Mouse (Mus musculus) c-Kit-positive CD71-positive TER-119-negative erythroid progenitor cells, embryonic 14.5 days (primary cell): ENCODE measurements at regions not wholly inside any gene's neighbourhood (a gene's known extent, or its start where the extent isn't known, plus 50 kb on each side); places are given as distances from the start of the nearest gene placed in this dataset.

ENCODE experiments used
- DNase-seq: peaks from one replicate; pipeline ENCODE4 v3.0.0-alpha.2; 2013; ENCODE audit warnings: low read depth

DNA sequence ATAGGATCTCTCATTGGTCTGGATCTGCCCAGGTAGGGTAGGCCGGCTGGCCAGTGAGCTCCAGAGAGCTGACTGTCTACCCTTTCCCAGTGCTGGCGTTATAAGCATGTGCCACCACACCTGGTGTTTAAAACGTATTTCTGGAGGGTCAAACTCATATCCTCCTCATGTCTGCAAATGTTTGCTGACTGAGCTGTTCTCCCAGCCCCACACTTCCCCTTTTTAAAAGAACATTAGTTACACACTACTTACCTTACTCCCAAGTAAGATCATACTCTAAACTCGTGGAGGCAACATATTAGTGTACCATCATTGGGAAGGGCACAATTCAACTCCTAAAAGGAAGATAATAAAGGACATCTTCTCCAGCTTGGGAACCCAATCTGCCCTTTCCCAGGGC is 126.6 kb upstream of the Id2 start:
- no peak for DNase-seq

DNA sequence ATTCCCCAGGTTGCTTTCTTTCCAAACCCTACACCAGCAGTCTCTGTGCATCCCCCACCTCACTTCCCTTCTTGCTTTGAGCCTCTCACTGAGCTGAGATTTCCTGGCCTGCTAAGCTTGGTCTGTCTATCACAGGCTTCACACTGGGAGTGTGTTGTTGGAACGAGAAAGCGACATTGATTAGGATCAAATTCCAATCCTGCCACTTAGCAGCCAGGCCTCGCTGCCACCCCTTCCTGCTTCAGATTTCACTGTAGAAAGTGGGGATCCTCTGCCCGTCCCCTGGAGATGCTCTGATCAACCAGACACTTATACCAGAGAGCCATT is 123.8 kb upstream of the Id2 start:
- DNase-seq: no peak

DNA sequence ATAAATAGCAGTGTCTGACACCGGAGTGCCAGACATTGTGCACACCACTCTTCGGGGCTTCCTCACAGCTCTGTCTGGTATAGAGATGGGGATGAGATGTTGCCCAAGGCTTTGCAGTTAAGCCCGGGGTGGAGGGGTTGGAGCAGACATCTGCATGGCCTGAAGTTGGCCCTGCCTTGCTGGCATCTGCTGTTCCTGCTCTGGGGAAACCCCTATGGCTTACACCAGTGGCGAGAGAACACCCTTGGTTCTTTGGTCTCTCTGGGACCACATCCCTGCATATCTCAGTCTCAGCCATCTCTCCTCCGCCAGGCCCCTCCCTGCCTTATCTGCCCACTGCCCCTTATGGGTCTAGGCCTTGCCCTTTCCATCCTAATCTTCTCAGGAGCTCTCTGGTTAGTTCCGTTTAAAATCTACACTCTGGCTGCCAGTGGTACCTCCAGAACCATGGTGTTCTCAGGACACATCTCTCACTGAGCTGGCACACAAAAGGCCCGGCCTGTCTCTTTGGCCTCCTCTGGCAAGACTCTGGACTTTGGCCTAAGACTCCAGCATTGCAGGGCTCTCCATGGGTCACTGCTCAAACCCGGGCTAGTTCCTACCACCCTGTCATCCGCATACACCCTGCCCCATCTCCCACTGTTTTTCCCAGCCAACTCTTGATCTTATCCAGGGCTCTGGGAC is 123.3 kb upstream of the Id2 start:
- DNase-seq: no peak

DNA sequence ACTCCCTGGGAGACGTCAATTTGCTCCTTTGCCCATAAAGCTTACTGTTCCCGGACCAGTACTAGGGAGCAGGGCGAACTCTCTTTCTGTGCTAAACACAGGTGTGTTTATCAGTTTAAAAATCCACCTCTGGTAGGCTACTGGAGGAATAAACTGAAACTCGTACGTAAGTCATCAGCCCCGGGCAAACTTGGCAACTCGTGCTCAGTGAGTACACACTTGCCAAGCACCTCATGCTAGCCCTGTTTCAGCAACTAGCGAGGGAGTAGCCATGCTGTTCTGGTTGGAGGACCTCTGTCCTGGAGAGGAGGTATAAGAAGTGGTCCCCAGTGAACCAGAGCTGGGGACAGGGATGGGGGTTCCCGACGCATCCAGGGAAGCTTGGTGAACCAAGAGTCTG is 122.6 kb upstream of the Id2 start:
- no peak for DNase-seq

DNA sequence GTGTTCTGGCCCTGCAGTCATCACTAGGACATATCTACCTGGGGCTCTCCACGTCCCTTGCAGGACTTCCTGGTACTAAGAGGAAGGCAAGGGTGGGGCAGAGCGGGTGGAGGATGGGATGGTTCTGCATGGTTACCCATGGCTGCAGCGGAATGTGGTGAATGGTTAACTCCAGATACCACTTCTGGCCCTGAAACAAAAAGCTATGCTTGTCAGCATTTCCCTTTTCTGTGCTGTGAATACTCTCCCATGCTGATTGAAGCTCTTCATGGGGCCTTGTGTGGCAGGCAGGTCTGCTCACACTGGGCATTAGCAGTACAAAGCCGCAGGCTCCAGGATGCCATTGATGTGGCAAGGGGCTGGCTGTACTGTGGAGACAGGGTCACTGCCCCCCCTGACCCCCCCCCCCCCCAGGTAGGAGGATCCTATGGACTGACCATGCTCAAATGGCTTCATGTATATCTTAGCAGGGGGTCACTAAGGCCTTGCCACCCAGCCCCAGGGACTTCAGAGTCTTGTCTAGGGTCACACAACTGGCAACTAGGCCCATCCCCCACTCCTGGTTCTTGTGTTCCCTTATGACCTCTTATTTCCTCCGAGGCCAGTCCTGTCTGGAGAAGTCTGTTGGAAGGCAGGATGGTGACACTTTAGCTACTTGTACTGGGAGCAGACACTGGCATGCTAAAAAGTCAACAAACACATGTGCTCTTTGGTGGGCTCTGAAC is 120.0 kb upstream of the Id2 start:
- no peak for DNase-seq

DNA sequence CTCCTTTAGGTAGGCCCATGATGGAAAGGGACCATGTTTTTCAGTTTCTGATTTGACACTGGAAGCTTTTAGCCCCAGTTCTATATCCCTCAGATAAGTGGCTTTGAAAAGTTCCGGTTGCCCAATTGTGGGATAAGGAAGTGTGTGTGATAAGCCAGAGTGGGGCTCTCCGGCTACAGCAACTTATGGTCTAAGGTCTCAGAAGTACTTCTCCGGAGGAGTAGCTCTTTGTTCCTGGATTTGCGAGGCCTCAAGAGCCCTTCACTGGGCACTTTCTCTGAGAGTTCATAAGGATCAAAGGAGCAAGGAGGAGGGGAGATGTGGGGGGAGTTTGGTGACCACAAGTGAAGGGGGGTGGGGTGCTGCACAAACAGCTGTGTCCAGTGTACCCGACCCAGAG is 118.3 kb upstream of the Id2 start:
- DNase-seq: no peak

DNA sequence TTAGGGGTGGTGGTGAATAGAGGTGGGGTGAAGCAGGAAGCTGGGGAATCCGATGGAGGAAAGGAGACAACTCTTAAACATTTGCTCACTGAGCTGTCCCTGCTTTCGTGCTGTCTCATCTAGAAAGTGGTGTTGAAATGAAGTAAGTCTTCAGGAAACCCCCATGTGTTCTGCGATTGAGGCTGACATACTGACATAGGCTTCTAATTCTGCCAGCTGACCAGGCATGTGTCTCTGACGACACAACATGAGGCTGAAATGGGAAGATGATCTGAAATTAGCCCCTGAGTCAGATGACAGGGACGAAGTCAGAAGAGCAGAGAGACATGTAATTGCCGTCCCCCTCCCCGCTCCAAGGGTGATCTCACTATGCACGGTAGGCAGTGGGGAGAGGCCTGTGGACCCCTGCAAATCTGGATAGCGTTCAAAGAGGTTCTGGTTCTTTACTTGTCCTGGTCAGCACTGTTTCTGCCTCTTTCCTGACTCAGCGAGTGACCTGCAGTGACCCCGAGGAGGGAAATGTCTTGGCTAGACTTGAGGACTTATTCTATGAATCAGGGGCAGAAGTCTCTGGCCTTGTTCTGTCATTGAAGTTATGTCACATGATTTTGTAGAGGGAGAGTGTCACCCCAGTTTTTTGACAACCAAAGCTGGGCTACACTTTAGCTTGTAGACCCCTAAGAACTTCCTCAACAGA is 117.0 kb upstream of the Id2 start:
- no peak for DNase-seq

DNA sequence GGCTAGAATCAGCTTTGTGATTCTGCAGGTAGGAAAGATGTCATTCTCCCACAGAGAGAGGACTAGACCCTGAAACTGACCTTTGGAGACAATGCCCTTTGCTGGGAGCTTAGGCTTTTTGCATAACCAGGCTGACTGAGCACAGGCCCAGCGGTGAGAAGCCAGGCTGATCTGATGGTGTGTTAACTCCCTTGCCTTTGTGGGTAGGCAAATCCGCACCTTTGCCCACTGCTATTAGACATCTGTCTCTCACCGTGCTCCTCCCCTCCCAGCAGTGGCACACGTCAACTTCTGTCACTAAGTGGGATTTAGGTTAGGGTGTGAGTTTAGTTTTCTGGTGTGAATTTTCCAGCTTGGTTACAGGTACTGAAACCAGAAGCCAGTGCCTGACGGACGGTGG is 114.4 kb upstream of the Id2 start:
- no peak for DNase-seq

DNA sequence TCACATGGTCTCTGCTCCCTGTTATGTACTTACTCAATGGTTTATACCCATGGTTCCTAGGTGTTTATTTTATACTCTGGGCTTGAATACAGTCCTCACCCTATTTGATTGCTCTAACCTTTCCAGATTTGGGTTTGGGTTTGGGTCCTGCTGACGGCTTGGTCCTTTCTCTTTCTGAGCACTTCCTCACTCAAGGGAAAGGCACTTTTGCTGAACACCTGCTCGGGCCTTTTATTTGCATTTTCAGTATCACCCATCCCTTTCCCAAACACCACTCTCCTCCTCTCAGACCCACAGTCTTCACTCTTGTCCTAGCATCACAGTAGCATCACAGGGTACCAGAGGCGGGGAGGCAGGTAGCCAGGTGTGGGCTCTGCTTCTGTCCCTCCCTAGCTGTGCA is 113.7 kb upstream of the Id2 start:
- no peak for DNase-seq

DNA sequence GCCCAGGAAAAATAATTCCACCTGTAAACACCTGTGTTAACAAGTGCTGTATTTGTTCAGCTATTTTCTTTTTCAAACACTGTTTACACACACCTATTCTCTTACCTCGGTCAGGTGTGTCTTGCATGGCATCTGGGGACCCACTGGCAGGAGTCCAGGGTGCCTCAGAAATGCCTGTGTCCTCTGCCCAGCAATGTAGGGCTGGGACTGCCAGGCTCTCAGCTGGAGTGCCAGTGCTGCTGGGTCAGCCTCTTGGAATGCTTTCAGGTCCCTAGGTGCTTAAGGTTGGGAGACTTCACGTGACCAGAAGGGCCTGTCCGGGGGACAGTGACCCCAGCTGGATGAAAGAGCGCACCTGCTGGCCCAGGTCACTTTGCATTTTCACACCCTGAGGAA is 112.4 kb upstream of the Id2 start:
- no peak for DNase-seq

DNA sequence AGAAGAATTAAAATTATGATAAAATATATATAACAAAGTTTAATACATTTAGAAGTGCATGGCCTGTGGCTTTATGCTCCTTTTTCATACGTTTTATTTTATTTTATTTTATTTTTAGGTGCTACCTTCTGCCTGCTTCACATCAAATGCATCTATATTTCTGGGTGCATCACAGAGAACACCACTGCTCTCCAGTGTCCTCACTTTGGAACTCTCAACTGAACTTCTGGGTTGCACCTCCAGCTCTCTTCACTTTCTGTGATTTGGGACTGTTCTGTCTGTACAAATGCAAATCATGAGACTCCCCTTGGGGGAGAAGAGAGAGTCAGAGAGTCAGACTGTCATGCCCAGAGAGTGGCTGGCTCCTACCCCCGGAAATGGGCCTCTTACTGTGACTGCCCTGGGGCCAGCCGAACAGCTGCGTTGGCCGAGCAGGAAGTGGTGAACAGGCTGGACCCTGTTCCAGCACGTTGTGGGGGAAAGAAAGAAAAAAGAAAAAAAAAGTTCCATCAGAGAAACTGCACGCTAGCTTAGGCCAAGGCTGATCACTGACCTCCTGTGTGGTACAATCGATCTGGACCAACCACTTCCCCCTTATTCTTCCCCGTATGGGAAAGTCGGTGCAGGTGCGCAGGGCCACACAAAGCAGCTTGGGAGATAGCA is 111.9 kb upstream of the Id2 start:
- no peak for DNase-seq

DNA sequence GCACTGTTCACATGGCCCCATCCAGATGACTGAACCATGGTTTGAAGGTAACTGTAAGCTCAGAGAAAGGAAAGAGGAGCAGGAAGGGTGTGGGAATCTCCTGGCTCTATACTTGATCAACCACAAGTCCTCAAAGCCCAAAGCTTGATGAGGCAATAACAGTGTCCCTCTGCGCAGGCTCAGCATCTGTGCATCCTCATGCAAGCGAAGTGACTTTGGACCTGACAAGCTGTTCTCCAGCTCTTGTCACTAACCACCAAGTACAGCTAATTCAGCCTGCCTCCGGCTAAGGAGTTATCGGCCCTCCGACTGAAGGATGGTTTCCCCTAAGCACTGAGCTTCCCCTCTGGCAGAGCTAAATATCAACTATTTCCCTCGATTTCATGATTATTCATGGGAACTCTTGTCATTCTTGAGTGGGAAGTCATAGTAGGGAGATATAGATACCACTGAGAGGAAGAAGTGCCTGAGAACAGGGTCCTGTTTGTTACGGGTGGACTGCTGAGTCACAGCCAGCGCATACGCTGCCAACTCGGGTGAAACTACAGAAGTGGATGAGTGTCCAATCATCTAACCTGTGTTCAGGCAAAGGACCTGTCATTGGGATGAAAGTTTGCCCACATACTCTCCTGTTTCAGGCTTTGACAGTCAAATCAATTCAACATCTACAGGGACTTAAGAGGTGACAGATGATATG is 106.6 kb upstream of the Id2 start:
- DNase-seq: no peak

DNA sequence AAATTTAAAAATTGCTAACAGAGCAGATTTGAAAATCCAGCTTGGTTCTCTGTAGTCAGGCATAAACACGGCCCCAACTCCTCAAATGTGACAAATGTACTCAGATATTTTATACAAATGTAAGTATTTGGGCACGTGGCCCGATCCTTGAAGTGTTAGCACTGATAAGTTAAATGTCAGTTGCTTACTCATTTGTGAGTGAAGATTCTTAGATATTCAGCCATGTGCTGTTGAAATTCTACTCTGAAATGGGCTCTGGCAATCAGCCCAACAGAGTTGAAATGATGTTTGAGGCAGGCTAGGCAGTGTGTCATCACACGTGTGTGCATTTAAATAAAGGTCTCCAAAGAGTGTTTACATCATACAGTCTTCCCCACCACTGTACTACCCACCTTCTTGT is 103.2 kb upstream of the Id2 start:
- DNase-seq: no peak

DNA sequence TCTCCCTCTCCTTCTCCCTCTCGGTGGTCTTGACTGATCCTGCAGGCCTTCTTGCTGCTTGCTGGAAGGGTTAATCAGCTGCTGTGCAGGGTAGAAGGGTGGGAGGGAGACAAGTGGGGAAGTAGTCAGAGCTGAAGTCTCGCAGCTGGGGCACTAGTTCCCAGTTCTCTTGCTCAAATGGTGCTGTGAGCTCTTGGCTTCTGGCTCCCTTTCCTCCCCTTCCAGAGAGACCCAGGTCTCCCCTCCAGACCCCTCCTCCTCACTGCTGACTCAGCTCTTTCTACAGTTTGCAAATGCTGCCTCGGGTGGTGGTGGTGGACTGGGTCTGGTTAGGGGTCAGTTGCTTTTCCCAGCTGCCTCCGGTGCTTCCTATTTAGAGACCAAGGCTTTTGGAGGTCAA is 100.8 kb upstream of the Id2 start:
- DNase-seq: no peak

DNA sequence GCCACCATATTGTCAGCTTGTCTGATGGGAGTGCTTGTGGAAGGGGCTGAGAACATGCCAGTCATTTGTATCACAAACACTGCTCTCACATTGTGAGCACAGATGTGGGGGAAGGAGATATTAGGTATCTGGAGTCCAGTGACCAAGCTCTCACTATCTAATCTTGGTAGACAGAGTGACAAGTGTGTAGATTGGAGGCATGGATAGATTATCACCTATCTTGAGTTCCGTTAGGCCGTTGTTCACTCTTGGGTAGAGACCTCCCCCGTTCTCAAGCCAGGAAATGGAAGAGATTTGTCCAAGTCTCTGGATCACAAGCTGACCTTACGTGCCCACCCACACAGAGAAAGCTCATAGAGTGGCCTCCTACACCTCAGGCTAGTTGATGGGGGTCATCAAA is 99.1 kb upstream of the Id2 start:
- no peak for DNase-seq

DNA sequence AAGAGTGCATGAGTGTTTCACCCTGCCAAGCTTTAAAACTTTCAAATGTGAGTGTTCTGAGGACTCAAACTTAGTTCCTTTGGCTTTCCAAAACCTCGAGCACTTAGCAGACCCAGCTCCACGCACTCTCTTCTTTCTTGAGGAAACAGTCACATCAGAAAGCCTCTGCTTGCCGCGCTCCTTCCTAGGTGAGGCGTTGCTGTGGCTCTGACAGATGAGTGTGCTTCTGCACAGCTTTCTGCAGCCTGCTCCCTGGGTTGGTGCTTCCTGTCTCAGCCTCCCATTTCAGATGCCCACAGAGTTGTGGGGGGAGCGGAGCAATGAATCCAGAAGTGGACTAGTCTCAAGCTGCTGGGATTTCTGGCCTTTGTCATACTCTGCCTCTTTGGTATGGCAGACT is 95.3 kb upstream of the Id2 start:
- no peak for DNase-seq

DNA sequence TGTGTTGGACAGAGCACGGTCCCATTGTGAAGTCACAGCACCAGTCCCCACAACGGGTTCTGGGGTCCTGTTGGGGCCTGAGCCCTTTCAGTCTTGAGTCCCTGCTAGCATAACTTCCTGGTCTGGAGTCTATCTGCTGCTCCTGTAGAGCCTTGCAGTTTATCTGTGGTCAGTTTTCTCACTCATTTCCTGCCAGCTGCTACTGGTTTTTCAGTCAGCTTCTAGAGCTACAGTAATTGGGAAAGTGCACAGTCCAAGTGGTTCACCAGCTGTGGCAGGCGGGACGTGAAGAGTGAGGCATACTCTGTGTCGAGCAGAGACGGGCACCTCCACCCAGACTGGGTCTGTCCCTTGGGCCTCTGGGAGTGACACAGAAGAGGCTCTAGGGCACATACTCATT is 93.4 kb upstream of the Id2 start:
- DNase-seq: no peak

DNA sequence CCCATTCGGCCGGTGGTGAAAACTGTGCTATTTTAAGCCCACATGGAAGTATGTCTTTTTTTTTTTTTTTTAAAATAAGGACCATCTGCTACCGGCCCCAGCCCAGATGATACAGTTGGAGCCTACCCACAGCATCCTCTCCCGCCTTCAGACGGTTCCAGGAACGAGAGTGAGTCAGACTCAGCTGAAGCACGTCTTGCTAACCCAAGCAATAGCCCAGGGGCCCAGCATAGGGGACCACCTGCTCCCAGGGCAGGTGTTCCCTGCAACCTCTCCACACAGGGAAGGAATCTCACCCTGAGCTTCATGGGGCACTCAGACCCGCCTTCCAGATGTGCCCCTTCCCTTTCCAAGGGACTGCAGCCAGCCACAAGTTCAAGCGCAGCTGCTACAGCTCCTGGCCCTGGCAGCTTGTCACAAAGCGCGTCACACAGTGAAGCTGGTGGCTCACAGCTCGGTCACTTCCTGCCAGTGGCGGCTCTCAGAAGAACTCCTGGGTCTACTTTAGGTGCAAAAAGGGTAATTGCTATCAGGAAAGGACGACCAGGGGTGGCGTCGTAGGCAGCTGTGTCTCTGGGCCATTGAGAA is 92.3 kb upstream of the Id2 start:
- DNase-seq: no peak

DNA sequence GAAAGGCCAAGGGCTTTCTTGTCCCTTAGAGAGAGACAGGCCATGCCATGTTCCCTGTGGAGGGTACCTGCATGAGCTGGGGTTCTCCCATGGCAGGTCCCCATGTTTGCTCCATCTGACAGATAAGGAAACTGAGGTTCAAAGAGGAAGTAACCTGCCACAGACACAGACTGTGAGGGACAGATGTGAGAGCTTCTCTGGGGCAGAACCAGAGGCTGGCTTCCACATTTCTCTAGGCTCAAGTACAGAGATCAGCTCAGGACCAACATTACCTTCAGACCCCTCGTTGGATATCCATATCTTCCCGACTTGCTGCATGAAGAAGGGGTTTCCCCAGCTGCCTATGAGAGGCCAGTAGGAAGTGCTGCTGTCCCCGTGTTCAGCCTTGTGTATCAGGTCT is 91.6 kb upstream of the Id2 start:
- DNase-seq: no peak

DNA sequence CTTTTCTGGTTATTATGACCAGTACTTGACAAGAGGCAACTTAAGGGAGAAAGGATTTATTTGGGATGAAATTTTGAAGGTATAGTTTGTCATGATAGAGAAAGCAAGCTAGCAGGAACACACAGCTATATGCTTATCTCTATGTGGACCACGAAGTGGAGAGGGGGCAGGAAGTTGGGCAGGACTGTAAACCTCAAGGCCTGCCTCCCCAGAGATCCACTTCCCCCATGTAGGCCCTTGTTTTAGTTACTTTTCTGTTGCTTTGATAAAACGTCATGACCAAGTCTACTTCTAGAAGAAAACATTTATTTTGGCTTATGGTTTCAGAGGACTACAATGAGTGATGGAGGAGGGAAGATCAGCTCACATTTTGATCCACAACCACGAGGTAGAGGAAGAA is 90.3 kb upstream of the Id2 start:
- DNase-seq: no peak

DNA sequence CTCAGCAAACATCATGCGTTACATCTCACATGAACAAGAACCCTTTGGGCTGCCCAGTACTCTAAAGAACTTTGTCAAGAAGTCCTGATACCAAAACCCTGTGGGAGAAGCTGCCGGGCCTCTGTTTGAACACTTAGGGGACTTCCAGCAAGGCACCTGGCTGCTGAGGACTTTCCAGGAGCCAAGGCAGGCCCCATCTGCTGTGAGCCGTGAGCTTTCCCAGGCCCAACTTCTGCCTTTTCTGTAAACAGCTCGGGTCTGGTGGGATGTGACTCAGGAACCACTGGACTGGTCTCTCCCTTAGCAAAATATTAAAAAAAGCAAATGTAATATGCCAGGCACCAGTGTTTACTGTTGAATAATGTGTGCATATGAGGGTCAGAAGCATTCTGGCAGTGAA is 85.7 kb upstream of the Id2 start:
- DNase-seq: no peak

DNA sequence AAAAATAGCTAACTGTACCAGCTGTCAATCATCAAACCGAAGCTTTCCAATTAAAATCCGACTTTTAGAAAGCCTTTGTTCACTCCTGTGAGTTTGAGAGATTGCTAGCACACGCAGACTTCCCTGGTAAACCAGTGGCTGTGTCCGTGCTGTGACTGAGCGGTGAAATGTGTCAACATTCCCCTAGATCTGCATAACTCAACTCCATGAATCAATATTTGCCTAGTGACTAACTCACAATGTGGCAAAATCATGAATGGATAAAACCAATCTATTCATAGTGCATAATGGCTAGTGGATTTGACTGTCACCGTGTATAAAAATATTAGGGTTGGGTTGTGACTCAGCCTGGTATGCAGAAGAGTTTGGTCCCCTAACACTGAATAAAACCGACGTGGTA is 84.4 kb upstream of the Id2 start:
- DNase-seq: no peak
